Mouse (Mus musculus) C2C12 (cell line): ENCODE data around the gene Olfr223.
A peak's percentile ranks its signal among the peaks of the same experiment; 100 is the strongest.

Experiments used
- CTCF ChIP-seq: IDR thresholded peaks from one replicate; pipeline ENCODE4 v1.5.1; 2011; ENCODE audit not compliant: control insufficient read depth, insufficient read depth, insufficient read length
- MAX ChIP-seq: IDR thresholded peaks from one replicate; pipeline ENCODE4 v1.6.1; 2011; ENCODE audit warnings: mild to moderate bottlenecking, control low read depth

DNA sequence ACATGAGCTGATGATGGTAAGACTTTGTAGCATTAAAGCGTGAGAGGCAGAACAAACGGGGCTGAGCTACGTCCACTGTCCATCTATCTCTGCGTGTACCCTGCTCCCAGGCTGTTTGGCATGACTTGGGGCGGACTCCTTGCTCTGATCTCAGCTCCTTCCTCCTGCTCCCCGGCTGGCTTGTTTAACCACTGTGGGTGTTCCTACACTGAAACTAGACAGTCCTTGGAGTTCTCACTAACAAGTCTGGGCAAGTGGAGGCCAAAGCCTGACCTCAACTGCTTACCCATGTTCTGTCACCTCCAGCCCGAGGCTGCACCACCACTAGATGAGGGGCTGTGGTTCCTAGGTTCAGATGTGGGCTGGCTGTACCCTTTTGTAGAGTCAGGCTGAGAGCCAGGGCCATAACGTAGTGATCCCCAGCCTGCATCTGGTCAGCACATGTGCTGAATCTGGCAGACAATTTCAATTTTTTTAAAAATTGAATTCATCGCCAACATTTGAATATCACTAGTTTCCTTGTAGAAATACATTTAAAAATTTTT, 42.2 kb upstream of the Olfr223 start:
- TF ChIP-seq CTCF (no peak), MAX (peak; percentile 35)
